In the genomic region with DNA sequence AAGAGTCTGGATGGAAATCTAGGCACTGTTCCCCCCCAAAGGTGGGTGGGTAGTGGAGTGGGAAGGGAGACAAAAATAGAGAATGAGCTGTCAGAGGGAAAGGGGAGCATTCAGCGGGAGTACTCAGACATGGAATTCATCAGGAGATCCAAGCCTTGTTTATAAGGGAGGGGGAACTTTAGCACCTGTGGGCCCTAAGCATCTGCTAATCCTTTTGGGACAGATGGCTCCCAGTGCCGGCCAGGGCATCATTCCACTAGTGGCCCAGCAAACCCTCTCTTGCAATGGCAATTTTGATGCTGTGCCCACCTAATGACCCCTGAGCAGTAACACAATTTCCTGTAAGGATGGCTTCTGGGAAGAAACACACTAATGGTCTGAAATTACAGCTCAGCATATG, we compare ENCODE assay signal across 19 mouse cellular contexts. TPM values are rescaled to one million over a fixed set of nuclear protein-coding genes. Genes with fewer than 3 reads are reported as not detected.
DNase-seq lines count a peak whose midpoint lies in the region; ATAC-seq lines count a peak whose summit lies in the region.
"Had no signal": no experiment of that assay in that cellular context is flagged by ENCODE, and none has a peak within 500 bp of the region (broad histone marks: within the 10 kb centered on the region; RNA-seq: fewer than 3 reads in every experiment).

No protein-coding gene starts in this region.

- H3K27ac ChIP-seq in forebrain, embryonic 14.5 days (ENCODE audit: low read depth, low read length) = no peak overlapping the region
- H3K27ac ChIP-seq in forebrain, embryonic 10.5 days = no peak overlapping the region
- H3K27ac ChIP-seq: embryonic facial prominence, embryonic 12.5 days; lung, embryonic 15.5 days; midbrain, embryonic 15.5 days had no signal

- H3K9ac ChIP-seq in forebrain, embryonic 14.5 days (ENCODE audit: low read length) = no peak overlapping the region
- H3K9ac ChIP-seq: embryonic facial prominence, embryonic 12.5 days; heart, embryonic 12.5 days; lung, embryonic 15.5 days; midbrain, embryonic 15.5 days had no signal

- no peaks in the 10 kb centered on the region for H3K36me3 ChIP-seq in forebrain, embryonic 14.5 days (ENCODE audit: control insufficient read depth, insufficient read depth, low read length)
- no peaks in the 10 kb centered on the region for H3K36me3 ChIP-seq in forebrain, embryonic 10.5 days (replicated peaks)
- H3K36me3 ChIP-seq: embryonic facial prominence, embryonic 12.5 days; heart, embryonic 12.5 days; lung, embryonic 15.5 days; midbrain, embryonic 15.5 days had no signal

- H3K4me1 ChIP-seq in forebrain, embryonic 14.5 days (ENCODE audit: control insufficient read depth, insufficient read depth, low read length) = no peaks in the 10 kb centered on the region
- H3K4me1 ChIP-seq in forebrain, embryonic 10.5 days = peaks cover 38% of the 10 kb centered on the region
- H3K4me1 ChIP-seq: embryonic facial prominence, embryonic 12.5 days; heart, embryonic 12.5 days; lung, embryonic 15.5 days; midbrain, embryonic 15.5 days had no signal

- no peak overlapping the region for H3K4me3 ChIP-seq in forebrain, embryonic 14.5 days (ENCODE audit: low read depth, low read length)
- H3K4me3 ChIP-seq in forebrain, embryonic 10.5 days = no peak overlapping the region
- H3K4me3 ChIP-seq: embryonic facial prominence, embryonic 12.5 days; heart, embryonic 12.5 days; lung, embryonic 15.5 days; midbrain, embryonic 15.5 days had no signal

- H3K27me3 ChIP-seq in forebrain, embryonic 14.5 days (replicated peaks; ENCODE audit: control insufficient read depth, insufficient read depth, low read length) = no peaks in the 10 kb centered on the region
- H3K27me3 ChIP-seq in forebrain, embryonic 10.5 days (ENCODE audit: poor library complexity, severe bottlenecking) = no peaks in the 10 kb centered on the region
- H3K27me3 ChIP-seq: CH12.LX; embryonic facial prominence, embryonic 12.5 days; heart, embryonic 12.5 days; lung, embryonic 15.5 days; midbrain, embryonic 15.5 days had no signal

- ATAC-seq in forebrain, embryonic 14.5 days = peak; percentile 51; the same call in 1 of the 2 replicates
- ATAC-seq: midbrain, embryonic 15.5 days had no signal

- H3K4me2 ChIP-seq in forebrain, embryonic 14.5 days (ENCODE audit: low read length) = no peak overlapping the region
- H3K4me2 ChIP-seq: embryonic facial prominence, embryonic 12.5 days; heart, embryonic 12.5 days; liver, embryonic 11.5 days; lung, embryonic 15.5 days; midbrain, embryonic 15.5 days had no signal

- 51% methylated on average over 2 of the region's 2 CpGs for WGBS in forebrain, embryonic 14.5 days
- 73% methylated on average over 2 of the region's 2 CpGs for WGBS in forebrain, embryonic 10.5 days

- DNase-seq in forebrain, embryonic 14.5 days (ENCODE audit: low spot score) = peak; percentile 27
- no peak for DNase-seq in forebrain, embryonic 10.5 days (ENCODE audit: extremely low spot score, low spot score)
- DNase-seq in left cerebral cortex, adult 9 months (ENCODE audit: low spot score in 2 of 2) = peak; percentile 31 to 45
- DNase-seq in left cerebral cortex, adult 11 months (ENCODE audit: low spot score) = no peak
- peak; percentile 99 for DNase-seq in cerebellum, adult 9-11 months
- peak; percentile 24 to 32 for DNase-seq in right cerebral cortex, postnatal 10 days (ENCODE audit: low spot score in 2 of 2)
- no peak for DNase-seq in urinary bladder, postnatal 36 days (ENCODE audit: low spot score in 2 of 2)
- no peak for DNase-seq in thymus, postnatal 36 days
- DNase-seq: adrenal gland, postnatal 36 days; gastrocnemius, postnatal 14 days; heart, postnatal 36 days; thymus, postnatal 25 days had no signal

- H3K9me3 ChIP-seq in forebrain, embryonic 14.5 days (replicated peaks; ENCODE audit: control insufficient read depth, low read length) = no peaks in the 10 kb centered on the region
- no peaks in the 10 kb centered on the region for H3K9me3 ChIP-seq in forebrain, embryonic 10.5 days
- H3K9me3 ChIP-seq: embryonic facial prominence, embryonic 12.5 days; heart, embryonic 12.5 days; lung, embryonic 15.5 days; midbrain, embryonic 15.5 days had no signal

RNA-seq across cellular contexts. Expression of a gene that starts 5.0 kb away (rescaled TPM):
- polyA plus RNA-seq in forebrain, embryonic 14.5 days (2014; fragmentation: Nextera tagmentation; extraction: Ambion mirVana) = 0.17 TPM in 1 of 2 replicates, not detected in the other
- 0.09 TPM in 1 of 2 replicates, not detected in the other for polyA plus RNA-seq in forebrain, embryonic 10.5 days (2016; fragmentation: Nextera tagmentation; extraction: Ambion mirVana)
- polyA plus RNA-seq: heart, embryonic 12.5 days; kidney, embryonic 16.5 days had no signal

Comparison
In these comparisons a context has a peak if more than half of its experiments do, and no peak if none do; other contexts are left out.
1. DNase-seq: peak in forebrain, embryonic 14.5 days (single experiment), left cerebral cortex, adult 9 months (2 of 2), cerebellum, adult 9-11 months (single experiment) and right cerebral cortex, postnatal 10 days (2 of 2); none in forebrain, embryonic 10.5 days (single experiment), left cerebral cortex, adult 11 months (single experiment), urinary bladder, postnatal 36 days (0 of 2) and thymus, postnatal 36 days (0 of 2).